Mouse (Mus musculus) naive thymus-derived CD4-positive, alpha-beta T cell, adult 2 months (primary cell): ENCODE results near the gene Cops2.

Experiments used
- DNase-seq: peaks from one replicate; pipeline ENCODE4 v3.0.0-alpha.2; 2011; ENCODE audit warnings: low read depth

Gene Cops2

DNA sequence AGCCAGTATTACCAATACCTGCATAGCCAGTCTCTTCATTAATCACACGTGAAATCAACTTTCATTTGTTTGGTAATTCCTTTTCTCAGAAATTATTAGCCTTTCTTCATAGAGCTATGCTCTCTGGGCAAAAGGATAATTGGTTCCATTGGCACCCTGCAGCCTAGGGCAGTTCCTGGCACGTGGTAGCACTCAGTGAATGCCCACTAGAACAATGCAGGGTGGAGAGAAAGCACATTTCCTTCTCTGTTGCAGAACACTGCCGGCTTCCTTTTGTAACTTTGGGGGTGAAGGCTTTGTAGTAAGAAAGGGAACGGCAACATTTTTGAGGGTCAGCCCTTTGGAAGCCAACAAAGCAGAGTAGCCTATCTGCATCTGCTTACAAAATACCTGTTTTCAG, 32.7 kb downstream of the Cops2 start:
- no peak for DNase-seq

DNA sequence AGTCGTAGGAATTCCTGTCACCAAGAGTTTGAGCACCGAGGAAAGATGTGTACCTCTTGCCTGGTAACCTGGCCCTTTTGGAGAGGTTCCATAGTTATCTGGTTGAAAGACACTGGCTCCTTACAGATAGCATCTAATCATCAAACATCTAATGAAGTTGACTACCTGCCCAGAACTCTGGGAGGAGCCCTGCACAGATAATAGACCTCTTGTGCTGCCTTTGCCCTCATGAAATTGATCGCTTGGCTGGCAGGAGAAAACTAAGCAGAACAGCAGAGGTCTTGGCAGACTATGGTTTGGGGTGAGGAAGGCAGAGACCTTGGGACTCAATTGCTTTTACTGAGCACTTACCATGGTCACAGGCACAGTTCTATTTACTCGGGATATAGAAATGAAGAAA, 38.5 kb downstream of the Cops2 start:
- no peak for DNase-seq

DNA sequence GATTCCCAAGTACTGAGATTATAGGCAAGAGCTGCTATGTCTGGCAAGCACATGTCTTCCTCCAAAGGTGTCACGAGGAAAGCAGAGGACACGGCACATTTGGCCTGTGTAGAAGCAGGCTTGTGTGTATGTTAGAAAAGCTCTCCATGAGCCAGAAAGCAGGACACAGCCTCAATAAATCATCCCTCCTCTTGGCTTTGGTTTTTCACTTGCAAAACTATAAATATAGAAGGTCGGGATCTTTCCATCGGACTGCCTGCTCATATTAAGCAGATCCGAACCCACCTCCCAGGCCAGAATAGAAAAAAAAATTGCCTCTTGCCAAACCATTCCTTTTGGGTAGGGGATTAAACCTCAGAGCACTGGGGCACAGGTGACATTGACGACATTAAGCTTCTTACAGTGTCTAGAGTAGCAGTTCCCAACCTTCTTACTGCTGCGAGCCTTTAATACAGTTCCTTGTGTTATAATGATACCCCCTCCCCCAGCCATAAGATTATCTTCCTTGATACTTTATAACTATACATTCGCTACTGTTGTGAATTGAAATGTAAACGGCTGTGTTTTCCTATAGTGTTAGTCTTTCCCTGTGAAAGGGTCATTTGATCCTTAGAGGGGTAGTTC, 44.9 kb downstream of the Cops2 start:
- DNase-seq, result no peak

DNA sequence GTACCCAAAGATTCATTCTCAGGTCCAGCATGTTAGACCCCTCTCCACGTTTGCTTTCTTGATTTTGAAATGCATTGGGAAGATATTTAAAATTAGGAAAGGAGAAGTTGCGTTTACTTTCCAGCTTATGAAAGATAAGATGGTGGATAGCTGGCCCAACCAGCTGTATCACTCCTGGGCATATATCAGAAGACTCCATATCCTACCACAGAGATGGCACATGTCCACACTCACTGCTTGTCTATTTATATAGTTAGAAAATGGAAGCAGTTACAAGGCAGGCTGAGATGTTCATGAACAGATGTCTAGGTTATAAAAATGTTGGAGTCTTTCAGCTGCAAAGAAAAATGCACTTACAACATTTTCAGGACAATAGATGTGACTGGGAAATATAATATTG, 47.6 kb downstream of the Cops2 start:
- DNase-seq, result no peak

DNA sequence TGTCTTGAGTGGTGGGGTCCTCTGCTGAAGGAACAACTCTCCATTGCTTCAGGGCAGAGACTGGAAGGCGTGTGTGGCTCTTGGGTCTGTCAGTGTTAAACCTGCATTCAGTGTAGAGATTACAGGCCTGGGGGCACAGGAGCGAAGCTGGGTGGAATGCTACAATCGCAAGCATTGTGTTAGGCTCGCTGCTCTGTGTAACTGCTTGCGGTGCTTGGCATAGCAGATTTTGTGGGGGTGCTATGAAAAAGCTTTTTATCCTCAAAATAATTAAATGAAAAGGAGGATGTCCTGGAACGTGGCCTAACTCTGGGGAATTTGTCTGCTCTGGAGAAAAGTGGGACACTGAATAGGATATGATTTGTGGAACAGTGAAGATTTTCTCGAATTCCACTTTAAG, 49.4 kb downstream of the Cops2 start:
- no peak for DNase-seq

DNA sequence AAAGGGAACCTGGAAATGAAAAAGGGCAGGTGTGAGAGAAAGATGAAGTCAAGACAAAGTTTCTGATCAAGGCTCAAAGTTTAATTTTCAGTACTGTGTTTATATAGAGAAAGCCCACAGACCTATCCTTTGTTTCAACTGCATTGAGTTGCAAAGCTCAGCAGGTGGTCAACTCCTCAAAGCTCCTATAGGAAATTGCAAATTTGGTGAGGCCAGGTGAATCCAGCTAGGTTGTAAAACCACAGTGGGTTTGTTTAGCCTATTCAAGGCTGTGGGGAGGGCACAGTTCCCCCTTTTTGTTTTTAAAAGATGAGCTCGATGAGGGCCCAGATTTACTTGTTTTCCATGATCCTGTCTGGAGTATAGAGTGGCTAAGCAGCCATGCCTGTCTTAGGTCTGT, 53.1 kb downstream of the Cops2 start:
- no peak for DNase-seq

DNA sequence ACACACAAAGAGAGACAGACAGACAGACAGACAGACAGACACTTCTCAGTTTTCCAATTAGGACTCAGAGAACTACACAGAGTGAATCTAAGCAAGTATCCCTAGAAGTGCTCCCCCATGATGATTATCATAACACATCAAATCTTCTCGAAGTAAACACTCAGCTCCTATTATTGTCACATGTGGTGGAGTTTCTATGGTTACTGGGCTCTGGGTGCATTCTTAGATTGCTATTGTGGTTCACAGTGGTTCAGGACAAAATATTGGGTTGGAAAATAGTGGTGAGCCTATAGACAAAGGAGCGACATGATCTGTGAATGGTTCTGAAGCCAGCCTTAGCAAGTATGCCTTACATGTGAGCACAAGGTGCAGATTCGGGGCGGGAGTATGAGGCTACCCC, 57.0 kb downstream of the Cops2 start:
- DNase-seq, result no peak

DNA sequence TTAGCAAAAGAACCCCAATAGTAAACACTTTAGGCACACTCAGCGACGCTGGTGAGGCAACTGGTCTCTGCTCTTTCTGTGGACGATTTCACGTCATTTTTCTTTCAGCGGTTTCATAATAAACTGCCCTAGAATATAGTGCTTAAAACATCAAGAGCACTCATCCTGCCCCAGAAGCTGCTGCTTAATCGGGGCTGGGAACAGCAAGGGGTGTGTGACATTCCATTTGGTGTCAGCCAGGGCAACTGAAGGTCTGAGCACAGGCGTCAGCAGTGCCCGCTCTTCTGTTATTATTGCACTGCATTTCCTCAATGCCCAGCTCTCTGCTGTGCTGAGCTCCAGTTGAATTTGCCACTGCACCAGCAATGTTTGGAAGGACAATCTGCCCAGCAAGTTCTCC, 57.9 kb downstream of the Cops2 start:
- DNase-seq, result no peak

DNA sequence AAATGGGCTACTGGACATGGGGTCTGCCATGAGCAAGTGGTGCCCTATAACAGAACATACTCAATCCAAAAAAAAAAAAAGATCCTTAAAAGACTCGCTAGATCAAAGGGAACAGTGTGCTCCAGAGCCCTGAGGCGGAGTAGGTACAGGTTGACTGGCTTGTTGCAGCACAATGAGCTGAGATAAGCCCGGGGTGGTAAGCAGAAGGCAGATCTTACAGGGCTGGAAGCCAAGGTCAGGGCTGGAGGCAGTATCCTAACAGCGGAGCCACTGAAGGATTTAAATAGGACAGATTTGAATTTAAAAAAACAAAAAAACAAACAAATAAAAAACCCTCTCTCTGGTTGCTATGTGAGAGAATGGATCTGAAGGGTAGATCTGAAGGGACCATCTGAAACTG, 58.5 kb downstream of the Cops2 start:
- DNase-seq, result no peak

DNA sequence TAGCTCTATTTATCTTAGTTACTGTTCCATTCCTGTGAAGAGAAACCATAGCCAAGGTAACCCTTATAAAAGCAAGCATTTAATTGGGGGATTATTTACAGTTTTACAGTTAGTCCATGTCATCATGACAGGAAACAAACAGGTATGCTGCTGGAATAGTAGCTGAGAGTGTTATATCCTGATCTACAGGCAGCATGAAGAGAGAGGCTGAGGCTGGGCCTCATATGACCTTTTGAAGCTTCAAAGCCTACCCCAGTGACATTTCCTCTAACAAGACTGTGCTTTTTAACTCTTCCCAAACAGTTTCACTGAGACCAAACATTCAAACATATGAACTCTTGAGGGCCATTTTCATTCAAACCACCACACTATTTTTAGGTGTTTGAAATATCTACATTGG, 61.1 kb downstream of the Cops2 start:
- DNase-seq, result peak; percentile 39

DNA sequence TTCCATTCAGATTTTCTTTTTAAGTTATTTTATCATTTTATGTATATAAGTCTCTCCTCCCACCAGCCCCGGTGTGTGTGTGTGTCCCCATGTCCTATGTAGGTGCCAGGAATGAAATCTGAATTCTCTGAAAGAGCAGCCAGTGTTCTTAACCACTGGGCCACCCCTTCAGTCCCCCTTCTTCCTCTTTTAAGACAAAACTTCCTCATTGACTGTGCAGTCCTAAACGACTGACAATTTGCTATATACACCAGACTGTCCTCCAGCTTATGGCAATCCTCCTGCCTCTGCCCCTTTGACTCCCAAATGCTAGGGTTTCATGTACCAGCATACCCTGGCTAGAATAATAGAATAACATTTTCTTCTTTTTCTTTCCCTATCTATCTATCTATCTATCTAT, 63.8 kb downstream of the Cops2 start:
- no peak for DNase-seq

DNA sequence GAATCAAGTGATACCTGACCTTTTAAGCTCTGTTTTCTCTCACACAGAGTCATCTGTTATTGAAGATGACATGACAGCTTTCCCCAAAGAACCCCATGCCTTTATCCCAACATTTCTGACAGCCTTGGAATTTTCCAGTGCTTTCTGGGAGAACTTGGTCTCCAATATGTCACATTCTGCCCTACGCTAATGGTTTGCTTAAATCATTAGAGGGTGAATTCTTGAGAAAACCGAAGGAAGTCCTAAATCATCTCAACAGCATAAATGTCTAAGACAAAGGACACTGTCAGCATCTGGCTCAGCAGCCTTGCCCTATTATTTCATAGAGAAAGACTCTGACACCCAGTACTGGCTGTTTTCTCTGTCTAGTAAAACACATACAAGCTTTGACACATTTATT, 64.8 kb downstream of the Cops2 start:
- DNase-seq, result no peak

DNA sequence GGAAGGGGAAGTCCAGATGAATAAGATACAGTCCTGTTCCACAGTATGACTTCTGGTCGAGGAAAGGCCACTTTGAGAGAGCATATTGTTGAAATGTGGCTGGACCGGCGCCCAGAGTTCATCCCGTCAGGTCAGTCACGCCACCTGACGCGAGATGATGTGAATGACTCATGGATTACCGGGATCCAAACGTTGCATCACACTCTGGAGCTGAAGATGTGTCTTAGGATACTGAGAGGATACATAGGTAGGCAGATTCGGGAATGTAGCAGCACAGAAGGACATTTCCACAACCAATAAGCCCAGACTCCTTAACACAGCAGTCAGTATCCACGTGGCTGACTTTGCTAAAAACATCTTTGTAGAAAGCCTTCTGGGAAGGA, 66.1 kb downstream of the Cops2 start:
- DNase-seq, result no peak

DNA sequence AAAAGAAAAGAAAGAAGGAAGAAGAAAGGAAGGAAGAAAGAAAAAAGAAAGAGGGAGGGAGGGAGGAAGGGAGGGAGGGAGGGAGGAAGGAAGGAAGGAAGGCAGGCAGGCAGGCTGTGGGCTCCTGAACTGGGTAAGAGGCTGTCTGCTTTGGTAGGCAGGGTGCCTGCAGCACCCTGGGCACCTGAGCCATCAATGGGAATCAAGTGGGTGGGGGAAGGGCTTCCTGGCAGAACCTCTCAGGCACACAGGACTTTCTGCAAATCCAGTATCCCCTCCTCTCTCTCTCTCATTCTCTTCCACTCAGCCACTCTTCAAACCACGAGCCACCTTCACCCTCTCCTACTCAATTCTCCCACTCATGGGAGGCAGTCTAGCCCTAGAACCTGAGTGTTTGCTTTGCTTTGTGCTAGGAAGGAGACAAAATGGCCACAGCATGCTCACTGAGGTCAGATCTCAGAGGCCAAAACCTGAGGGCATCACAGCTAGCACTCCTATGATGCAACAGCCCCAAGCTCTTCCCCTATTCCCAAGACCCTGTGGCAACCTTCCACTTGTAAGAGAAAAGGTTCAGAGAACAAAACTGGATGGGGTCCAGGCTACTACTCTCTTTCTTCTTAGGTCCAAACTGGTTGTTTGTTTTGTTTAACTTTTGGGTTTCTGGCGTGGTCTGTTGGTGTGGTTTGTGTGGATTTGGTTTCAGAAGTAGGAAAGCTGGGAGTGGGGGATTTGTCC, 66.6 kb downstream of the Cops2 start:
- DNase-seq, result peak; percentile 34

DNA sequence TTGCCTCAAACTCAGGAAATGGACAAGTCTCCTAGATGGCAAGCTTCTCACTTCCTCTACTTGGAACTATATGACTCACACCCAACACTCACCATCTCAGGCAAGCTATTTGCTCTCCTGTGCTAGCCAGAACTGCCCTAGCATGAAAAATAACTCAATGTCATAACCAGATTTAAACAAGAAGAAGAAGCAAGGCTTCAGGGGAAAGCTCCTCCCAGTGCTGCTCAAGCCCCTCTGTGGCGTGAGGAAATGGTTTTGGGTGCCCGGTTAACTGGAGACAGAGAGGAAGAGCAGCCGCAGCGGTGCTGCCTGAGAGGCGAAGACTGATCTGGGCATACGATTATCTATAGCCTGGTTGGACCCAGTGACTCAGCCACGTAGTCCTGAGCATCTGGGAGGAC, 67.5 kb downstream of the Cops2 start:
- peak; percentile 66 for DNase-seq

DNA sequence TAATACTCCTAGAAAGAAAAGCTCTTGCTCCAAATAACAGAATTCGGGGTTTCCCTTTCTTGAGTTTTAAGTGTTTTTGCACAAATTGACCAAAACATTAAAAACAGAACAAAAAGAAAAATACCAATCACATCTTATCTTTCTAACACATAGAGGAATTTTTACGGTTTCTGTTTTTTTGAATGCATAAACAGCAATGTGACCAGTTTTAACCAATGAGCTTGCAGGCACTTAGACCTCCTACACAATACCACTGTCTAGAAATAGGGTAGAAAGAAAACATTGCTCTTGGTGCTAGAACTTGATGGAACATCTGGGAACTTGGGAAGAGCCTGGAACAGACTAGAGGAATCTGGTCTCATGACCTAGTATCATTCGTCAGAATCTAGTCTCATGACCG, 68.7 kb downstream of the Cops2 start:
- DNase-seq, result no peak

DNA sequence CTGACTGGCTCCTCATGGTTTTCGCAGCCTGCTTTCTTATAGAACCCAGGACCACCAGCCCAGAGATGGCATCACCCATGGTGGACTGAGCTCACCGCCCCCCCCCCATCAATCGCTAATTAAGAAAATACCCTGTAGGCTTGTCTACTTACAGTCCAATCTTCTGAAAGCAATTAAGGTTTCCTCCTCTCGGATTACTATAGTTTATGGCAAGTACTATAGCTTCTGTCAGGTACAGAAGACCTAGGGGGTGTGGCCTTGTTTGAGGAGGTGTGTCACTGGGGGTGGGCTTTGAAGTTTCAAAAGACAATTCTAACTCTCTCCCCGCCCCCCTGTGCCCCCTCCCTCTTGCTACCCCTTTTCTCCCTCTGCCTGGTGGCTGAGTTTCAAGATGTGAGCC, 69.7 kb downstream of the Cops2 start:
- DNase-seq, result no peak

DNA sequence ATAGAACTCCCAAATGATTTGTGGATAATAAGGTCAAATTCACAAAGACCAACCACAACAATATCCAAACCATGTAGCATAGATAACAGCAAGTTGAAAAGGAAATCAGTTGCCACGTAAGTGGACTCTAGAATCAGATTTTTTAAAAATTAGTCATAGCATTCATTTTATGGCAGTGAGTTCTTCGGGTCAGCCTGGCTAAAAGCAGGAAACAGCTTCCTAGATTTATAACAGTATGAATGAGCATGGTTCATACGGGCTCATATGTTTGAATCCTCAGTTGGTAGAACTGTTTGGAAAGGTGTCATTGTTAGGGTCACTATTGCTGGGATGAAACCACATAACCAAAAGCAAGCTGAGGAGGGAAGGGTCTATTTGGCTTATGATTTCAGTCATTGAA, 70.2 kb downstream of the Cops2 start:
- no peak for DNase-seq

DNA sequence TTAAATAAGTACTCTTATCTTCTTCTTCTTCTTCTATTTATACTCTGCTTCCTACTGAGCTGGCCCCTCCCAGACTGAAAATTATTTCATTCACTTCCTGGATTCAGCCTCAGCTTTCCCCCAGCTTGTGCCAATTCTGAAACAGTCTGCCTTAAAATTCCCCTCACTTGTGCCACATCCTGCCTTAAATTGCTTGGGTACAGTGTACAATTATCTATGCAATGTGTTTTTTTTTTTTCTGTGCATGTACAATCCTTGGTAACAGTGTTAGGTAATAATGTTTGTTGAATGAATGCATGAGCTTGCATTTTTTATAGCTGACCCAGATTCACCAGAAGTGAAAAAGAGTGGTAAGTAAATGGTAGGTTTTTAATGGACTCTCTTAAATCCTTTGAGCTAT, 70.6 kb downstream of the Cops2 start:
- DNase-seq, result peak; percentile 22

DNA sequence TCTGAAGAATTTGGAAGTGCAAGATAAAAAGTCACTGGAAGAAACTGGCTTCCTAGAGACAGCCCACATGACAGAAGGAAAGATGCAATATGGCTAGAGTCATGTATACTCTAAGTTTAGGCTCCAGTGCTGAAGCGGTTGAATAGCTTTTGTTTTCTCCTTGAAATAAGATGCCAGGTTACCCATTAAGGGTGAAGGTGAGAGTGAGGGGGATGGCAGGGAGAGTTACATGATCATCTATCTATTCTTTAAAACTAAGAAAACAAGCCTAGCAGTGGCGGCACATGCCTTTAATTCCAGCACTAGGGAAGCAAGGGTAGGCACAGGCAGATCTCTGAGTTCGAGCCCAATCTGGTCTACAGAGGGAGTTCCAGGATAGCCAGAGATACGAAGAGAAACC, 73.9 kb downstream of the Cops2 start:
- DNase-seq, result no peak

DNA sequence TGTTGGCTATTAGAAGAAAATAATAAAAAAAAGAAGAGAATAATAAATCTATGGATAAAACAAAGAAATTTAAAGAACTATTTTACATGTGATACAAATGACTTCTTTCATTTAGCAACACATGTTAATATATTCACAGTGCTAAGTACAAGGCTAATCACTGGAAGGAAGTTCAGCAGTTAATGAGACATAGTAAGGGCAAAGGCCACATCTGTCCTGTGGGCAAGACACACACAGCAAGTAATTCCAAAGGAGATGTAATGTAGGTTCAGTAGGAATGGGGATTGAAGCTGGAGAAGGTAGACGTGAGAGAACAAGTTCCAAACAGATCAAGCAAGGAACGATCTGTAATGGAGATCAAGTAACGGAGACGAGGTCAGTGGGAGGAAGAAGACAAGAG, 74.5 kb downstream of the Cops2 start:
- no peak for DNase-seq

DNA sequence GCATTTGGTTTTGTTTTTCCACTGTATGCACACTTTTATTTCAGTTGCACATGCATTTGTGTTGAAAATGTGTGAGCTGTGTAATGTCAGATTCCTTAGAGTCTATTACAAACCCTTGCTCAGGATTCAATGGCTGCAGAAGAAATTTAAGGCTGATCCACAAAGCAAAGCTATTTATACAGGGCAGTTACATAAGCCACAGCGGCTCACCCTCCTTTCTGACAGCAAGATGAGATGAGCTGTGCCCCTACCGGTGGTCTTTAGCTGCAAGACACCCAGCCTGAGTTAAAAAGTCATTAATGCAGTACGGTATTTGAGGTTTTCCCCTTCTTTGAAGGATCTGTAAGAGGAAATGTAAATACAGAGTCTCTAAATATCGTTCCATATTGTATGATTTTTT, 75.1 kb downstream of the Cops2 start:
- DNase-seq, result no peak

DNA sequence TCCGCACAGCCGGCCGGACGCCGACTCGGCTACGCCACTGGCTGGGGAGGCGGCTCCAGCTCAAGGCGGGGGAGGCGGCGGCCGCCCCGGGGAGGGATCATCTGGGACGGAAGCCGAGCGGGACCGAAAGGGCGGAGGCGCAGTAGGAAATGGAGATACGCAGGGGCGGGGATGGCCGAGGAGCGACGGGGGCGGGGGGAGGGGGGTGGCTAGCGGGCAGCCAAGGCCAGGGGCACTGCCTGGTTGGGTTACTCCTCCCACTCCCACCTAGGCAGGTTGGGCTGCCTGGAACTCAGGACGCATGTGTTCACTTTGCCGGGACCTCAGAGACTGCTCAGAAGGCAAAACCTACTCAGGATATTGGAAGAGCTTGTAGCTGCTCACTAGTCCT, 76.2 kb downstream of the Cops2 start, which contains the start of gene Secisbp2l:
Gene Secisbp2l (minus strand): TSS at position 152 of the 391 bp plus-strand sequence.
- DNase-seq, result peak; percentile 84
